Mouse (Mus musculus) intestine, embryonic 16.5 days (tissue): ENCODE data around the gene Tas2r135. TPM values are rescaled to one million over a fixed set of nuclear protein-coding genes. Genes with fewer than 3 reads are reported as not detected.

Source experiments
- ATAC-seq: fragments of 200-750 bp; cut with Nextera tagmentation; 2 replicates; pipeline ENCODE4 v1.8.0; 2017; ENCODE audit warnings: moderate TSS enrichment, moderate library complexity
- H3K27ac ChIP-seq: fragments of 300-500 bp; sonication (generic); 2 replicates; pipeline ENCODE4 v1.5.1; 2014; ENCODE audit warnings: mild to moderate bottlenecking, low read length
- H3K27me3 ChIP-seq: fragments of 300-500 bp; sonication (generic); replicated peaks from 2 replicates; pipeline ENCODE4 v1.6.1; 2014; ENCODE audit warnings: low read length, control low read depth, mixed read lengths; ENCODE audit not compliant: control insufficient read depth, insufficient read depth
- H3K36me3 ChIP-seq: fragments of 300-500 bp; sonication (generic); 2 replicates; pipeline ENCODE4 v1.6.1; 2014; ENCODE audit warnings: low read length, control low read depth; ENCODE audit not compliant: control insufficient read depth, insufficient read depth
- H3K4me1 ChIP-seq: fragments of 300-500 bp; sonication (generic); 2 replicates; pipeline ENCODE4 v1.6.1; 2014; ENCODE audit warnings: low read length, control low read depth, mixed read lengths; ENCODE audit not compliant: control insufficient read depth, insufficient read depth
- H3K4me2 ChIP-seq: fragments of 300-500 bp; sonication (generic); 2 replicates; pipeline ENCODE4 v1.6.1; 2014; ENCODE audit warnings: low read depth, low read length, control low read depth
- H3K4me3 ChIP-seq: fragments of 300-500 bp; sonication (generic); 2 replicates; pipeline ENCODE4 v1.5.1; 2014; ENCODE audit warnings: mild to moderate bottlenecking, low read length
- H3K9ac ChIP-seq: fragments of 300-500 bp; sonication (generic); 2 replicates; pipeline ENCODE4 v1.6.1; 2014; ENCODE audit warnings: low read depth, low read length
- H3K9me3 ChIP-seq: fragments of 300-500 bp; sonication (generic); 2 replicates; pipeline ENCODE4 v1.6.1; 2016; ENCODE audit warnings: low read length, control low read depth; ENCODE audit not compliant: control insufficient read depth
- WGBS: fragments of 180-500 bp; shearing (Covaris S2); extraction: QIAGEN DNeasy Blood & Tissue Kit; methylation state at CpG from one replicate; pipeline ENCODE4 v1.1.7; 2014; 5-methylcytosine and 5-hydroxymethylcytosine counted together
- polyA plus RNA-seq: library from polyadenylated mRNA; unstranded; fragments of >200 nt; fragmentation: Nextera tagmentation; extraction: Ambion mirVana; gene quantifications from 2 replicates; pipeline ENCODE4 v1.2.1, GENCODE M21; 2015

Tas2r135 gene
- polyA plus RNA-seq = not detected in 2 replicates

- Histone ChIP-seq H3K36me3 (no peaks in the 10 kb centered on the region), H3K4me1 (no peaks in the 10 kb centered on the region), H3K27ac (no peak within 1 kb of the TSS), H3K4me2 (no peak within 1 kb of the TSS), H3K9me3 (no peaks in the 10 kb centered on the region), H3K27me3 (no peaks in the 10 kb centered on the region), H3K4me3 (no peak within 1 kb of the TSS), H3K9ac (no peak within 1 kb of the TSS)
- no peak for ATAC-seq
- WGBS = 85% methylated on average over 2 of the region's 2 CpGs
Measured at GRCm38 (mm10) chr6:42405134-42405533, at the start of gene Tas2r135. Gene Tas2r135 (plus strand): TSS chr6:42405434.

DNA sequence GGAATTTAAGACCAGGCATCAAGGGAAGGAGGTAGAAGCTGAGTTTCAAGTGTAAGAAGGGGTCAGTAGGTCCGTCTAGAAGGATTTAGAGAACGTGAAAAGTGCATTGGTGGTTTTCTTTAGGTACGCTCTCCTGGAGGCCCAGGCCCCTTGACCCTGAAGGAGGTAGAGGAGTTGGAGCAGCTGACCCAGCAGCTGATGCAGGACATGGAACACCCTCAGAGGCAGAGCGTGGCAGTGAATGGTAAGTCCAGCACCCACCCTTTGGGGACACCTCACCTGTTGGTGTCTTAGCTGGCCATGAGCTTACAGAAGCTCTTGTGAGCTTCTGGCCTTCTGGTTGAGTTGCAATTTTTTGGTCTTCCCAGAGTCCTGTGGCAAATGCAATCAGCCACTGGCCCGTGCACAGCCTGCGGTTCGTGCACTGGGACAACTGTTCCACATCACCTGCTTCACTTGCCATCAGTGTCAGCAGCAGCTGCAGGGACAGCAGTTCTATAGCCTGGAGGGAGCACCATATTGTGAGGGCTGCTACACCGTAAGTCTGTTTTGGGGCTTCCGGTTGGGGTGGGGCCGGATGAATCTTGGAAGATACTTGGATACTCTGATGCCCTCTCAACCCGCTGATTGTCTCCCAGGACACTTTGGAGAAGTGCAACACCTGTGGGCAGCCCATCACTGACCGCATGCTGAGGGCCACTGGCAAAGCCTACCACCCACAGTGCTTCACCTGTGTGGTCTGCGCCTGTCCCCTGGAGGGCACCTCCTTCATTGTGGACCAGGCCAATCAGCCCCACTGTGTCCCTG, 49.2 kb upstream of the Tas2r135 start:
- H3K36me3 ChIP-seq = peaks cover 10% of the 10 kb centered on the region
- 93% methylated on average over 13 of the region's 13 CpGs for WGBS
- peaks cover 36% of the 10 kb centered on the region for H3K4me1 ChIP-seq
- no peaks in the 10 kb centered on the region for H3K27me3 ChIP-seq
- no peak for ATAC-seq
- no peak overlapping the region for H3K9ac ChIP-seq
- H3K4me3 ChIP-seq = no peak overlapping the region
- H3K4me2 ChIP-seq = no peak overlapping the region
- H3K9me3 ChIP-seq = no peaks in the 10 kb centered on the region
- no peak overlapping the region for H3K27ac ChIP-seq

- WGBS = 89% methylated on average over 5 of the region's 5 CpGs
- Histone ChIP-seq H3K9ac (no peak overlapping the region), H3K4me3 (no peak overlapping the region), H3K9me3 (no peaks in the 10 kb centered on the region), H3K36me3 (peaks cover 8% of the 10 kb centered on the region), H3K27ac (no peak overlapping the region), H3K4me2 (no peak overlapping the region), H3K4me1 (peaks cover 26% of the 10 kb centered on the region), H3K27me3 (no peaks in the 10 kb centered on the region)
- ATAC-seq = peak; percentile 61
Measured at GRCm38 (mm10) chr6:42356913-42357312, 48.3 kb upstream of the Tas2r135 start.

- Histone ChIP-seq H3K36me3 (peaks cover 8% of the 10 kb centered on the region), H3K4me1 (peaks cover 20% of the 10 kb centered on the region), H3K4me3 (no peak overlapping the region), H3K27ac (no peak overlapping the region), H3K9me3 (no peaks in the 10 kb centered on the region), H3K4me2 (no peak overlapping the region), H3K27me3 (no peaks in the 10 kb centered on the region), H3K9ac (no peak overlapping the region)
- 68% methylated on average over 6 of the region's 6 CpGs for WGBS
- no peak for ATAC-seq
Measured at GRCm38 (mm10) chr6:42357901-42358300, 47.3 kb upstream of the Tas2r135 start.

- H3K9ac ChIP-seq = no peak overlapping the region
- 90% methylated on average over 12 of the region's 12 CpGs for WGBS
- H3K27me3 ChIP-seq = no peaks in the 10 kb centered on the region
- H3K36me3 ChIP-seq = peaks cover 8% of the 10 kb centered on the region
- ATAC-seq = no peak
- no peaks in the 10 kb centered on the region for H3K9me3 ChIP-seq
- no peak overlapping the region for H3K4me2 ChIP-seq
- peaks cover 14% of the 10 kb centered on the region; the same call in 1 of the 2 replicates for H3K4me1 ChIP-seq
- H3K4me3 ChIP-seq = no peak overlapping the region
- H3K27ac ChIP-seq = peak overlapping the region; percentile 20
Measured at GRCm38 (mm10) chr6:42358901-42359300, 46.3 kb upstream of the Tas2r135 start.

DNA sequence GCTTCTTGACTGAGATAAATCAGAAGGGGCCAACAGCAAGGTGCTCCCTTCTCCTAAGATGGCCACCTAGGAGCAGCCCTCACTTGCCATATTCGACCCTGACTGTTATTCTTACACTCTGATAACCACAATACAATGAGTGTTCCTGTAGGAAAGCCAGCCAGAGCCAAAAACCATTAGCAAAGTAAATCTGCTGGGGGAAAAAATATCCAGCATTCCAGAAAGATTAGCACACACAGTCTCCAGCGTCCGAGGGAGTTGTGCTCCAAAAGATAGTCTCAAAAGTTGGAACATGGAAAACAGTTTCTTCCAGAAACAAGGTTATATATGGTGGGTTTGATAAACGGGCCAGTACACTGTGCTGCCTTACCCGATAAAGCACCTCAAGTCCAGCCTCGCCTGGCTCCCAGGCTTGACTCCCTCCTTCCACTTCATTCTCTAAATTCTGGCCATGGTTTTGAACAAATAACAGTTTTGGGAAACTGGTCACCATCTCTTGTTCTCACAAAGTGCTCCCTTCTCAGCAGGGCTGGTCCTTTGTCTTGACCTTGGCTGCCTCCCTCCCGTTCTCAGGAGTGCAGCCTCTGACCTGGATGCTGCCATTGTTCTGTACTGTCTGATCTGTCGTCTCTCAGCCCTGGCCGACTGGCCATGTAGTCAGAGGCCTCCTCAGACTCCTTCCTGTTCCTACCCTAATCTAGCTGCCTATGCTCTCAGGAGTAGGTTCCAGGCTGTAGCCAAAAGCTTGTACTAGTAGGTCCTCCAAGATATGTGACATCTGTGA, 45.7 kb upstream of the Tas2r135 start:
- Histone ChIP-seq H3K36me3 (peaks cover 8% of the 10 kb centered on the region), H3K9ac (no peak overlapping the region), H3K27me3 (no peaks in the 10 kb centered on the region), H3K4me2 (no peak overlapping the region), H3K4me3 (no peak overlapping the region), H3K27ac (peak overlapping the region; percentile 51), H3K4me1 (peaks cover 9% of the 10 kb centered on the region; the same call in 1 of the 2 replicates), H3K9me3 (no peaks in the 10 kb centered on the region)
- no peak for ATAC-seq
- WGBS = 65% methylated on average over 9 of the region's 9 CpGs

- Histone ChIP-seq H3K9me3 (no peaks in the 10 kb centered on the region), H3K9ac (no peak overlapping the region), H3K4me3 (no peak overlapping the region), H3K4me1 (peaks cover 7% of the 10 kb centered on the region; the same call in 1 of the 2 replicates), H3K27ac (no peak overlapping the region), H3K4me2 (no peak overlapping the region), H3K36me3 (peaks cover 8% of the 10 kb centered on the region), H3K27me3 (no peaks in the 10 kb centered on the region)
- no peak for ATAC-seq
- 82% methylated on average over 6 of the region's 6 CpGs for WGBS
Measured at GRCm38 (mm10) chr6:42360231-42360840, 44.9 kb upstream of the Tas2r135 start.

- no peak for ATAC-seq
- H3K9me3 ChIP-seq = no peaks in the 10 kb centered on the region
- no peak overlapping the region for H3K4me2 ChIP-seq
- no peaks in the 10 kb centered on the region for H3K27me3 ChIP-seq
- H3K9ac ChIP-seq = no peak overlapping the region
- H3K36me3 ChIP-seq = peaks cover 4% of the 10 kb centered on the region; the same call in 1 of the 2 replicates
- H3K4me3 ChIP-seq = no peak overlapping the region
- H3K27ac ChIP-seq = no peak overlapping the region
- peaks cover 7% of the 10 kb centered on the region; the same call in 1 of the 2 replicates for H3K4me1 ChIP-seq
- 89% methylated on average over 13 of the region's 13 CpGs for WGBS
Measured at GRCm38 (mm10) chr6:42361041-42361895, 44.0 kb upstream of the Tas2r135 start.
